Mouse (Mus musculus) c-Kit-positive CD71-positive TER-119-positive erythroid progenitor cells, embryonic 14.5 days (primary cell): ENCODE measurements around the gene Ugt2b38.
"Not testable (repeated sequence)": the region's sequence is repeated elsewhere in the genome, so short reads cannot be mapped to it uniquely, and the experiment has no call there.

Experiments
- DNase-seq: peaks from one replicate; pipeline ENCODE4 v3.0.0-alpha.2; 2013; ENCODE audit warnings: low spot score

Ugt2b38 gene

GRCm38 (mm10) chr5:87424041-87424440 is at the start of gene Ugt2b38:
TSS of gene Ugt2b38 (minus strand) at chr5:87424203.
- DNase-seq, result not testable (repeated sequence)

GRCm38 (mm10) chr5:87458810-87459209 is 34.8 kb upstream of the Ugt2b38 start:
- DNase-seq, result no peak

GRCm38 (mm10) chr5:87457701-87458100 is 33.7 kb upstream of the Ugt2b38 start:
- DNase-seq, result no peak

GRCm38 (mm10) chr5:87456216-87456850 is 32.3 kb upstream of the Ugt2b38 start:
- DNase-seq, result no peak

GRCm38 (mm10) chr5:87455519-87455918 is 31.5 kb upstream of the Ugt2b38 start:
- no peak for DNase-seq

GRCm38 (mm10) chr5:87452514-87452913 is 28.5 kb upstream of the Ugt2b38 start:
- DNase-seq, result not testable (repeated sequence)

- no peak for DNase-seq
Measured at GRCm38 (mm10) chr5:87436264-87436663, 12.3 kb upstream of the Ugt2b38 start.

GRCm38 (mm10) chr5:87425676-87426075 is 1.7 kb upstream of the Ugt2b38 start:
- no peak for DNase-seq

GRCm38 (mm10) chr5:87396968-87397367 is 27.0 kb downstream of the Ugt2b38 start:
- no peak for DNase-seq

GRCm38 (mm10) chr5:87390818-87391217 is 33.2 kb downstream of the Ugt2b38 start:
- no peak for DNase-seq

GRCm38 (mm10) chr5:87380234-87380633 is 43.8 kb downstream of the Ugt2b38 start:
- no peak for DNase-seq

GRCm38 (mm10) chr5:87379825-87380224 is 44.2 kb downstream of the Ugt2b38 start:
- no peak for DNase-seq

GRCm38 (mm10) chr5:87375874-87376383 is 48.1 kb downstream of the Ugt2b38 start:
- no peak for DNase-seq

GRCm38 (mm10) chr5:87373502-87373863 is 50.5 kb downstream of the Ugt2b38 start:
- no peak for DNase-seq

- DNase-seq, result not testable (repeated sequence)
Measured at GRCm38 (mm10) chr5:87372788-87373501, 51.1 kb downstream of the Ugt2b38 start.
